Mouse (Mus musculus): ENCODE data around the gene Mgat5b. TPM values are rescaled to one million over a fixed set of nuclear protein-coding genes. Genes with fewer than 3 reads are reported as not detected.
"Not testable (repeated sequence)": the region's sequence is repeated elsewhere in the genome, so short reads cannot be mapped to it uniquely, and the experiment has no call there.

Gene Mgat5b
- polyA plus RNA-seq, 1 experiment from 2014 or later = 24.2 TPM

GRCm38 (mm10) chr11:116884061-116884460, 34.6 kb upstream of the Mgat5b start:
- Histone ChIP-seq H3K9me3 (ENCODE audit: control insufficient read depth, low read length) (no peaks in the 10 kb centered on the region), H3K9ac (replicated peaks; ENCODE audit: low read length) (no peak overlapping the region), H3K4me1 (ENCODE audit: control insufficient read depth, insufficient read depth, low read length) (no peaks in the 10 kb centered on the region), H3K36me3 (ENCODE audit: control insufficient read depth, insufficient read depth, low read length) (no peaks in the 10 kb centered on the region), H3K27ac (replicated peaks; ENCODE audit: low read depth, low read length) (no peak overlapping the region), H3K4me3 (replicated peaks; ENCODE audit: low read depth, low read length) (no peak overlapping the region), H3K4me2 (ENCODE audit: low read length) (no peak overlapping the region), H3K27me3 (ENCODE audit: control insufficient read depth, insufficient read depth, low read length) (no peaks in the 10 kb centered on the region)
- ATAC-seq (ENCODE audit: low FRiP score, low TSS enrichment) (no peak), DNase-seq (no peak)
- 88% methylated on average over 6 of the region's 6 CpGs for WGBS

- Histone ChIP-seq H3K9me3 (ENCODE audit: control insufficient read depth, low read length) (no peaks in the 10 kb centered on the region), H3K36me3 (ENCODE audit: control insufficient read depth, insufficient read depth, low read length) (no peaks in the 10 kb centered on the region), H3K4me1 (ENCODE audit: control insufficient read depth, insufficient read depth, low read length) (no peaks in the 10 kb centered on the region), H3K4me2 (ENCODE audit: low read length) (peak overlapping the region; percentile 46), H3K9ac (replicated peaks; ENCODE audit: low read length) (0 out of 2 replicates have a peak overlapping the region, but pooled peaks have one; percentile 20), H3K27me3 (ENCODE audit: control insufficient read depth, insufficient read depth, low read length) (no peaks in the 10 kb centered on the region), H3K4me3 (replicated peaks; ENCODE audit: low read depth, low read length) (peak overlapping the region; percentile 16; the same call in 1 of the 2 replicates), H3K27ac (replicated peaks; ENCODE audit: low read depth, low read length) (no peak overlapping the region)
- peak; percentile 96 for DNase-seq
- ATAC-seq (ENCODE audit: low FRiP score, low TSS enrichment) = no peak; the same call in 1 of the 2 replicates
- WGBS = 4% methylated on average over 28 of the region's 28 CpGs
These were observed 33.1 kb upstream of the Mgat5b start for GRCm38 (mm10) chr11:116885275-116886151.

GRCm38 (mm10) chr11:116887136-116887535, 31.5 kb upstream of the Mgat5b start:
- H3K9me3 ChIP-seq (ENCODE audit: control insufficient read depth, low read length) = no peaks in the 10 kb centered on the region
- 59% methylated on average over 5 of the region's 5 CpGs for WGBS
- no peaks in the 10 kb centered on the region for H3K4me1 ChIP-seq (ENCODE audit: control insufficient read depth, insufficient read depth, low read length)
- no peaks in the 10 kb centered on the region for H3K27me3 ChIP-seq (ENCODE audit: control insufficient read depth, insufficient read depth, low read length)
- H3K4me2 ChIP-seq (ENCODE audit: low read length) = no peak overlapping the region
- H3K9ac ChIP-seq (replicated peaks; ENCODE audit: low read length) = no peak overlapping the region
- no peak overlapping the region for H3K27ac ChIP-seq (replicated peaks; ENCODE audit: low read depth, low read length)
- no peak overlapping the region for H3K4me3 ChIP-seq (replicated peaks; ENCODE audit: low read depth, low read length)
- ATAC-seq (ENCODE audit: low FRiP score, low TSS enrichment) (no peak), DNase-seq (no peak)
- H3K36me3 ChIP-seq (ENCODE audit: control insufficient read depth, insufficient read depth, low read length) = no peaks in the 10 kb centered on the region

GRCm38 (mm10) chr11:116893532-116894442, 24.9 kb upstream of the Mgat5b start:
- Histone ChIP-seq H3K9ac (replicated peaks; ENCODE audit: low read length) (no peak overlapping the region), H3K4me3 (replicated peaks; ENCODE audit: low read depth, low read length) (no peak overlapping the region), H3K4me1 (ENCODE audit: control insufficient read depth, insufficient read depth, low read length) (no peaks in the 10 kb centered on the region), H3K9me3 (ENCODE audit: control insufficient read depth, low read length) (no peaks in the 10 kb centered on the region), H3K27ac (replicated peaks; ENCODE audit: low read depth, low read length) (no peak overlapping the region), H3K27me3 (ENCODE audit: control insufficient read depth, insufficient read depth, low read length) (no peaks in the 10 kb centered on the region), H3K36me3 (ENCODE audit: control insufficient read depth, insufficient read depth, low read length) (no peaks in the 10 kb centered on the region), H3K4me2 (ENCODE audit: low read length) (no peak overlapping the region)
- DNase-seq (no peak), ATAC-seq (ENCODE audit: low FRiP score, low TSS enrichment) (no peak)
- 77% methylated on average over 19 of the region's 19 CpGs for WGBS

GRCm38 (mm10) chr11:116895402-116895801, 23.3 kb upstream of the Mgat5b start:
- no peak overlapping the region for H3K9ac ChIP-seq (replicated peaks; ENCODE audit: low read length)
- no peak overlapping the region for H3K27ac ChIP-seq (replicated peaks; ENCODE audit: low read depth, low read length)
- H3K9me3 ChIP-seq (ENCODE audit: control insufficient read depth, low read length) = no peaks in the 10 kb centered on the region
- no peaks in the 10 kb centered on the region for H3K4me1 ChIP-seq (ENCODE audit: control insufficient read depth, insufficient read depth, low read length)
- no peak overlapping the region for H3K4me2 ChIP-seq (ENCODE audit: low read length)
- ATAC-seq (ENCODE audit: low FRiP score, low TSS enrichment) = no peak
- H3K4me3 ChIP-seq (replicated peaks; ENCODE audit: low read depth, low read length) = no peak overlapping the region
- no peak for DNase-seq
- 35% methylated on average over 3 of the region's 3 CpGs for WGBS
- H3K27me3 ChIP-seq (ENCODE audit: control insufficient read depth, insufficient read depth, low read length) = no peaks in the 10 kb centered on the region
- no peaks in the 10 kb centered on the region for H3K36me3 ChIP-seq (ENCODE audit: control insufficient read depth, insufficient read depth, low read length)

GRCm38 (mm10) chr11:116899247-116899646, 19.4 kb upstream of the Mgat5b start:
- H3K9ac ChIP-seq (replicated peaks; ENCODE audit: low read length) = no peak overlapping the region
- H3K27me3 ChIP-seq (ENCODE audit: control insufficient read depth, insufficient read depth, low read length) = no peaks in the 10 kb centered on the region
- no peaks in the 10 kb centered on the region for H3K36me3 ChIP-seq (ENCODE audit: control insufficient read depth, insufficient read depth, low read length)
- WGBS = 92% methylated on average over 12 of the region's 12 CpGs
- ATAC-seq (ENCODE audit: low FRiP score, low TSS enrichment) (no peak), DNase-seq (no peak)
- H3K4me3 ChIP-seq (replicated peaks; ENCODE audit: low read depth, low read length) = no peak overlapping the region
- H3K4me2 ChIP-seq (ENCODE audit: low read length) = no peak overlapping the region
- no peak overlapping the region for H3K27ac ChIP-seq (replicated peaks; ENCODE audit: low read depth, low read length)
- H3K4me1 ChIP-seq (ENCODE audit: control insufficient read depth, insufficient read depth, low read length) = no peaks in the 10 kb centered on the region
- no peaks in the 10 kb centered on the region for H3K9me3 ChIP-seq (ENCODE audit: control insufficient read depth, low read length)

- H3K4me1 ChIP-seq (ENCODE audit: control insufficient read depth, insufficient read depth, low read length); H3K36me3 ChIP-seq (ENCODE audit: control insufficient read depth, insufficient read depth, low read length); ATAC-seq (ENCODE audit: low FRiP score, low TSS enrichment); H3K9me3 ChIP-seq (ENCODE audit: control insufficient read depth, low read length); H3K4me3 ChIP-seq (replicated peaks; ENCODE audit: low read depth, low read length); H3K27ac ChIP-seq (replicated peaks; ENCODE audit: low read depth, low read length); H3K4me2 ChIP-seq (ENCODE audit: low read length); H3K27me3 ChIP-seq (ENCODE audit: control insufficient read depth, insufficient read depth, low read length); H3K9ac ChIP-seq (replicated peaks; ENCODE audit: low read length); DNase-seq: not testable (repeated sequence)
- WGBS = 91% methylated on average over 10 of the region's 10 CpGs
These were observed 16.1 kb upstream of the Mgat5b start for GRCm38 (mm10) chr11:116902588-116902987.

- 0 out of 2 replicates have a peak overlapping the region, but pooled peaks have one; percentile 12 for H3K4me3 ChIP-seq (replicated peaks; ENCODE audit: low read depth, low read length)
- H3K9me3 ChIP-seq (ENCODE audit: control insufficient read depth, low read length) = no peaks in the 10 kb centered on the region
- no peaks in the 10 kb centered on the region; the same call in none of the 2 replicates for H3K27me3 ChIP-seq (ENCODE audit: control insufficient read depth, insufficient read depth, low read length)
- no peak overlapping the region for H3K9ac ChIP-seq (replicated peaks; ENCODE audit: low read length)
- DNase-seq (no peak), ATAC-seq (ENCODE audit: low FRiP score, low TSS enrichment) (no peak)
- WGBS = 3% methylated on average over 23 of the region's 23 CpGs
- H3K36me3 ChIP-seq (ENCODE audit: control insufficient read depth, insufficient read depth, low read length) = no peaks in the 10 kb centered on the region
- H3K4me2 ChIP-seq (ENCODE audit: low read length) = peak overlapping the region; percentile 44
- no peak overlapping the region for H3K27ac ChIP-seq (replicated peaks; ENCODE audit: low read depth, low read length)
- peaks cover 5% of the 10 kb centered on the region; the same call in 1 of the 2 replicates for H3K4me1 ChIP-seq (ENCODE audit: control insufficient read depth, insufficient read depth, low read length)
These were observed 12.8 kb upstream of the Mgat5b start for GRCm38 (mm10) chr11:116905741-116906456.
